In the genomic region with DNA sequence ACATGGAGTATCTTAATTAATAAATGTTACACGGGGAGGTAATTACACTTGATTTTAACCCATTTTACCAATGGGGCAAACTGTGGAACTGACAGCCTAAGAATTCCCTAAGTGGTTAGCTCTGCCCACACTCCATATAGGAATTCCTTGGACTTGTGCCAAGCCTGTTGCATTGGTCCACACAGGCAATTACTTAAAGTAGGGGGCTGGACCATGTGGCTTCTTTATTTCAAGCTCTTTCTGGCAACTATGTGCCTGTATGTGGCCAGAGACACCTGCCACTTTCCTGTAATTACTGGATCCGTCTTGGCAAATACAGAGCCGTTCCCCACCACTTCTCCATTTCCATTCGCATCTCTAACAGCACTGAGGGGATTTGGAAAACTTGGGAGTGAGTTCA, we compare ENCODE assay signal across 29 mouse cellular contexts. TPM values are rescaled to one million over a fixed set of nuclear protein-coding genes. Genes with fewer than 3 reads are reported as not detected.
DNase-seq lines count a peak whose midpoint lies in the region; ATAC-seq and TF ChIP-seq lines count a peak whose summit lies in the region.
"Had no signal": no experiment of that assay in that cellular context is flagged by ENCODE, and none has a peak within 500 bp of the region (broad histone marks: within the 10 kb centered on the region; RNA-seq: fewer than 3 reads in every experiment).

No protein-coding gene starts in this region.

- no peak overlapping the region for H3K4me3 ChIP-seq in forebrain, embryonic 12.5 days (replicated peaks)
- H3K4me3 ChIP-seq in forebrain, embryonic 15.5 days, result no peak overlapping the region
- no peak overlapping the region for H3K4me3 ChIP-seq in lung, postnatal 0 days (ENCODE audit: low read depth, low read length)
- H3K4me3 ChIP-seq in embryonic facial prominence, embryonic 14.5 days (ENCODE audit: low read depth, low read length), result no peak overlapping the region
- H3K4me3 ChIP-seq: gastrocnemius, adult 2 months; heart, embryonic 15.5 days; limb, embryonic 13.5 days; liver, embryonic 13.5 days; midbrain, embryonic 12.5 days had no signal

- peak overlapping the region; percentile 61 for H3K27ac ChIP-seq in forebrain, embryonic 12.5 days
- H3K27ac ChIP-seq in forebrain, embryonic 15.5 days (replicated peaks), result no peak overlapping the region
- H3K27ac ChIP-seq in lung, postnatal 0 days (ENCODE audit: low read length), result no peak overlapping the region
- no peak overlapping the region for H3K27ac ChIP-seq in embryonic facial prominence, embryonic 14.5 days (replicated peaks; ENCODE audit: low read depth, low read length)
- H3K27ac ChIP-seq: gastrocnemius, adult 2 months; heart, embryonic 15.5 days; hindbrain, postnatal 0 days; limb, embryonic 13.5 days; liver, embryonic 13.5 days; macrophage; midbrain, embryonic 12.5 days; stomach, postnatal 0 days had no signal

- no peaks in the 10 kb centered on the region for H3K9me3 ChIP-seq in forebrain, embryonic 12.5 days
- no peaks in the 10 kb centered on the region for H3K9me3 ChIP-seq in forebrain, embryonic 15.5 days
- no peaks in the 10 kb centered on the region for H3K9me3 ChIP-seq in lung, postnatal 0 days (ENCODE audit: low read length)
- no peaks in the 10 kb centered on the region for H3K9me3 ChIP-seq in embryonic facial prominence, embryonic 14.5 days (ENCODE audit: control insufficient read depth, low read length)
- H3K9me3 ChIP-seq: heart, embryonic 15.5 days; limb, embryonic 13.5 days; liver, embryonic 13.5 days; midbrain, embryonic 12.5 days had no signal

- peaks cover 15% of the 10 kb centered on the region for H3K4me1 ChIP-seq in forebrain, embryonic 12.5 days
- H3K4me1 ChIP-seq in forebrain, embryonic 15.5 days, result peaks cover 20% of the 10 kb centered on the region
- H3K4me1 ChIP-seq in lung, postnatal 0 days (ENCODE audit: insufficient read depth, low read depth, low read length), result no peaks in the 10 kb centered on the region
- H3K4me1 ChIP-seq in embryonic facial prominence, embryonic 14.5 days (ENCODE audit: control insufficient read depth, insufficient read depth, low read length), result peaks cover 7% of the 10 kb centered on the region; the same call in 1 of the 2 replicates
- H3K4me1 ChIP-seq: liver, embryonic 13.5 days had no signal

- H3K36me3 ChIP-seq in forebrain, embryonic 12.5 days (replicated peaks), result no peaks in the 10 kb centered on the region
- no peaks in the 10 kb centered on the region for H3K36me3 ChIP-seq in forebrain, embryonic 15.5 days
- H3K36me3 ChIP-seq in lung, postnatal 0 days (ENCODE audit: insufficient read depth, low read length), result no peaks in the 10 kb centered on the region
- H3K36me3 ChIP-seq in embryonic facial prominence, embryonic 14.5 days (ENCODE audit: control insufficient read depth, insufficient read depth, low read length), result no peaks in the 10 kb centered on the region
- H3K36me3 ChIP-seq: G1E; heart, embryonic 15.5 days; limb, embryonic 13.5 days; liver, embryonic 13.5 days; midbrain, embryonic 12.5 days had no signal

- WGBS in forebrain, embryonic 12.5 days, result 23% methylated on average over 4 of the region's 4 CpGs
- WGBS in forebrain, embryonic 15.5 days, result 4% methylated on average over 4 of the region's 4 CpGs
- WGBS in lung, postnatal 0 days, result 47% methylated on average over 4 of the region's 4 CpGs
- whole genome bisulfite sequencing in embryonic facial prominence, embryonic 14.5 days, result 54% methylated on average over 4 of the region's 4 CpGs

- H3K9ac ChIP-seq in forebrain, embryonic 12.5 days, result no peak overlapping the region
- no peak overlapping the region for H3K9ac ChIP-seq in forebrain, embryonic 15.5 days (replicated peaks)
- no peak overlapping the region for H3K9ac ChIP-seq in lung, postnatal 0 days (replicated peaks; ENCODE audit: low read depth)
- no peak overlapping the region for H3K9ac ChIP-seq in embryonic facial prominence, embryonic 14.5 days (ENCODE audit: low read depth, low read length)
- H3K9ac ChIP-seq: heart, embryonic 15.5 days; limb, embryonic 13.5 days; liver, embryonic 13.5 days; midbrain, embryonic 12.5 days had no signal

- peak; percentile 11 for DNase-seq in lung, postnatal 0 days (ENCODE audit: low spot score)
- no peak for DNase-seq in lung, postnatal 14 days
- peak; percentile 71 for DNase-seq in embryonic facial prominence, embryonic 14.5 days (ENCODE audit: low spot score)
- peak; percentile 9 for DNase-seq in mesoderm, embryonic 11.5 days (ENCODE audit: low read depth, low spot score)
- DNase-seq in kidney, postnatal 14 days, result no peak
- DNase-seq: adrenal gland, adult 8-10 months; B cell, adult 2 months; cerebellum, adult 2 months; cerebellum, postnatal 36 days; gastrocnemius, adult 2 months; heart, postnatal 36 days; kidney, postnatal 36 days; liver, embryonic 13.5 days; lung, adult 2 months; right cerebral cortex, postnatal 14 days; thymus, adult 2 months; thymus, postnatal 4 days had no signal

- H3K4me2 ChIP-seq in forebrain, embryonic 12.5 days, result 0 out of 2 replicates have a peak overlapping the region, but pooled peaks have one; percentile 0
- no peak overlapping the region for H3K4me2 ChIP-seq in forebrain, embryonic 15.5 days (replicated peaks)
- no peak overlapping the region for H3K4me2 ChIP-seq in lung, postnatal 0 days (replicated peaks; ENCODE audit: low read depth, low read length)
- H3K4me2 ChIP-seq in embryonic facial prominence, embryonic 14.5 days (ENCODE audit: low read depth, low read length), result no peak overlapping the region
- H3K4me2 ChIP-seq: heart, embryonic 15.5 days; limb, embryonic 13.5 days; liver, embryonic 13.5 days; midbrain, embryonic 12.5 days had no signal

- no peak for TF ChIP-seq CTCF in lung, postnatal 0 days (IDR thresholded peaks at IDR 0.05)

- ATAC-seq in forebrain, embryonic 12.5 days (ENCODE audit: low FRiP score), result peak; percentile 27; the same call in 1 of the 2 replicates
- ATAC-seq in forebrain, embryonic 15.5 days (replicated peaks), result no peak
- ATAC-seq in lung, postnatal 0 days, result no peak
- ATAC-seq in embryonic facial prominence, embryonic 14.5 days (ENCODE audit: low read depth), result no peak
- ATAC-seq: activated CD4-positive, CD25-positive, alpha-beta regulatory T cell, adult 4 months; hindbrain, postnatal 0 days; intestine, embryonic 16.5 days had no signal

- TF ChIP-seq EP300 in lung, postnatal 0 days (IDR thresholded peaks at IDR 0.05), result no peak

- H3K27me3 ChIP-seq in forebrain, embryonic 12.5 days, result peaks cover 43% of the 10 kb centered on the region
- H3K27me3 ChIP-seq in forebrain, embryonic 15.5 days, result peaks cover 11% of the 10 kb centered on the region
- H3K27me3 ChIP-seq in lung, postnatal 0 days (replicated peaks; ENCODE audit: insufficient read depth, low read length), result 0 out of 2 replicates have a peak, but pooled peaks cover 11% of the 10 kb centered on the region
- peaks cover 34% of the 10 kb centered on the region for H3K27me3 ChIP-seq in embryonic facial prominence, embryonic 14.5 days (replicated peaks; ENCODE audit: control insufficient read depth, insufficient read depth, low read length)

RNA-seq across cellular contexts. Expression of a gene that starts 3.4 kb away (rescaled TPM):
- 1.5 and 1.6 TPM in 2 replicates for polyA plus RNA-seq in forebrain, embryonic 12.5 days (2016; fragmentation: Nextera tagmentation; extraction: Ambion mirVana)
- 3.6 and 5.0 TPM in 2 replicates for polyA plus RNA-seq in forebrain, embryonic 15.5 days (2015; fragmentation: Nextera tagmentation; extraction: Ambion mirVana)
- not detected in 2 replicates for polyA plus RNA-seq in lung, postnatal 0 days (2015; fragmentation: Nextera tagmentation; extraction: Ambion mirVana)
- 0.09 and 0.21 TPM in 2 replicates for polyA plus RNA-seq in embryonic facial prominence, embryonic 14.5 days (2014; fragmentation: Nextera tagmentation; extraction: Ambion mirVana)
- polyA plus RNA-seq: activated CD4-positive, CD25-positive, alpha-beta regulatory T cell, adult 4 months; G1E; heart, embryonic 15.5 days; intestine, embryonic 16.5 days; kidney, embryonic 14.5 days; limb, embryonic 13.5 days; liver, embryonic 13.5 days; lung, adult 2 months; macrophage had no signal

Comparison
In these comparisons a context has a peak if more than half of its experiments do, and no peak if none do; other contexts are left out.
1. DNase-seq: peak in lung, postnatal 0 days (single experiment), embryonic facial prominence, embryonic 14.5 days (single experiment) and mesoderm, embryonic 11.5 days (single experiment); none in lung, postnatal 14 days (single experiment) and kidney, postnatal 14 days (single experiment).